ENCODE assay signal across 11 mouse cellular contexts in genomic region chr4:137725541-137726145, GRCm38 (mm10).
"Had no signal": no experiment of that assay in that cellular context is flagged by ENCODE, and none has a peak within 500 bp of the region (broad histone marks: within the 10 kb centered on the region; RNA-seq: fewer than 3 reads in every experiment).

No protein-coding gene starts in this region.

- ATAC-seq: midbrain, embryonic 16.5 days had no signal

- DNase-seq: retina, postnatal 1 day; right cerebral cortex, postnatal 4 days; thymus, adult 2 months had no signal

- H3K9ac ChIP-seq: limb, embryonic 12.5 days; liver, embryonic 13.5 days; liver, postnatal 0 days; lung, embryonic 15.5 days; midbrain, embryonic 12.5 days; neural tube, embryonic 13.5 days had no signal

- H3K9me3 ChIP-seq: limb, embryonic 12.5 days; liver, embryonic 13.5 days; lung, embryonic 15.5 days; midbrain, embryonic 12.5 days; neural tube, embryonic 13.5 days had no signal

- H3K27ac ChIP-seq: kidney, postnatal 0 days; limb, embryonic 12.5 days; liver, embryonic 13.5 days; lung, embryonic 15.5 days; midbrain, embryonic 12.5 days; neural tube, embryonic 13.5 days had no signal

- H3K4me2 ChIP-seq: limb, embryonic 12.5 days; lung, embryonic 15.5 days; midbrain, embryonic 12.5 days; neural tube, embryonic 13.5 days had no signal

- H3K4me3 ChIP-seq: limb, embryonic 12.5 days; liver, embryonic 13.5 days; lung, embryonic 15.5 days; midbrain, embryonic 12.5 days; neural tube, embryonic 13.5 days had no signal

- H3K36me3 ChIP-seq: limb, embryonic 12.5 days; liver, embryonic 13.5 days; lung, embryonic 15.5 days; midbrain, embryonic 12.5 days; neural tube, embryonic 13.5 days had no signal
